Mouse (Mus musculus) ES-E14 (cell line): Measurements from ENCODE around the gene Rnf180. TPM values are rescaled to one million over a fixed set of nuclear protein-coding genes. Genes with fewer than 3 reads are reported as not detected.

Source experiments
- DNase-seq: peaks from one replicate; pipeline ENCODE4 v3.0.0-alpha.2; 2013; ENCODE audit warnings: low read depth, low spot score
- H3K27ac ChIP-seq: 2 replicates; pipeline ENCODE4 v1.5.1; 2012; ENCODE audit warnings: low read depth, mild to moderate bottlenecking, low read length, moderate library complexity, mixed read lengths; ENCODE audit not compliant: poor library complexity, insufficient read depth, severe bottlenecking
- H3K36me3 ChIP-seq: 2 replicates; pipeline ENCODE4 v1.6.1; 2012; ENCODE audit warnings: mild to moderate bottlenecking, low read length, moderate library complexity, mixed read lengths; ENCODE audit not compliant: control insufficient read depth, poor library complexity, insufficient read depth, severe bottlenecking
- H3K4me1 ChIP-seq, 2 experiments: fragments of 150-350 bp in 1 of 2; sonication (generic) in 1 of 2; 2 replicates each; pipeline ENCODE4 v1.6.1; 2012; ENCODE audit warnings: low read length in 2 of 2, mild to moderate bottlenecking in 1 of 2, mixed read lengths in 1 of 2; ENCODE audit not compliant: control insufficient read depth in 2 of 2, insufficient read depth in 2 of 2, poor library complexity in 1 of 2
- H3K4me3 ChIP-seq, 2 experiments: fragments of 150-350 bp in 1 of 2; sonication (generic) in 1 of 2; 2 replicates each; pipeline ENCODE4 v1.5.1; 2012; ENCODE audit warnings: low read length in 2 of 2, low read depth in 1 of 2, mild to moderate bottlenecking in 1 of 2, mixed read lengths in 1 of 2; ENCODE audit not compliant: insufficient read depth in 1 of 2, poor library complexity in 1 of 2, severe bottlenecking in 1 of 2
- H3K9ac ChIP-seq: 2 replicates; pipeline ENCODE4 v1.6.1; 2012; ENCODE audit warnings: low read depth, mild to moderate bottlenecking, low read length, mixed read lengths; ENCODE audit not compliant: poor library complexity, insufficient read depth, severe bottlenecking
- H3K9me3 ChIP-seq: fragments of 150-350 bp; sonication (generic); 2 replicates; pipeline ENCODE4 v1.6.1; 2012; ENCODE audit warnings: low read depth, mild to moderate bottlenecking, low read length; ENCODE audit not compliant: control insufficient read depth, insufficient read depth
- CHD2 ChIP-seq: IDR thresholded peaks from 2 replicates; pipeline ENCODE4 v1.6.1; 2014; ENCODE audit warnings: mild to moderate bottlenecking, low read depth, low read length, inconsistent platforms
- HCFC1 ChIP-seq: IDR thresholded peaks from 2 replicates; pipeline ENCODE4 v1.6.1; 2012; ENCODE audit warnings: low read length, inconsistent platforms, borderline replicate concordance; ENCODE audit not compliant: insufficient read depth
- MAFK ChIP-seq: IDR thresholded peaks from 2 replicates; pipeline ENCODE4 v1.6.1; 2014; ENCODE audit warnings: mild to moderate bottlenecking, low read depth, low read length, inconsistent platforms; ENCODE audit not compliant: insufficient read depth
- ZC3H11A ChIP-seq: IDR thresholded peaks from 2 replicates; pipeline ENCODE4 v1.6.1; 2012; ENCODE audit warnings: low read depth, mild to moderate bottlenecking, inconsistent platforms, low read length, borderline replicate concordance
- ZNF384 ChIP-seq: IDR thresholded peaks from 2 replicates; pipeline ENCODE4 v1.6.1; 2012; ENCODE audit warnings: low read depth, low read length, inconsistent platforms
- in situ Hi-C, 2 experiments: fragments of 600-800 bp; cut with MboI; formaldehyde crosslinking; loops; one replicate each; pipeline ENCODE4 v1.15.1; 2025; ENCODE audit warnings: low sequenced_read_pairs in 2 of 2, inconsistent platforms in 1 of 2; ENCODE audit not compliant: unreplicated experiment in 2 of 2
- total RNA-seq: library from RNA; depleted of rRNA; stranded (reverse); fragments of 300-350 nt; gene quantifications from 2 replicates; pipeline ENCODE4 v1.2.3, GENCODE M21; 2012; rRNA removed

Gene Rnf180
- 0.76 and 0.95 TPM in 2 replicates for total RNA-seq

GRCm38 (mm10) chr13:105294715-105295114 lies at the start of gene Rnf180:
Gene Rnf180 (minus strand): TSS chr13:105294815.
- TF ChIP-seq HCFC1 (no peak), ZC3H11A (no peak), ZNF384 (no peak), CHD2 (no peak), MAFK (no peak)
- in situ Hi-C loops, result no loop called here
- no peak for DNase-seq

GRCm38 (mm10) chr13:105331199-105331968 lies 36.8 kb upstream of the Rnf180 start:
- Histone ChIP-seq H3K4me3 (no peak overlapping the region), H3K27ac (no peak overlapping the region), H3K9me3 (no peaks in the 10 kb centered on the region), H3K9ac (no peak overlapping the region), H3K4me1 (no peaks in the 10 kb centered on the region), H3K36me3 (no peaks in the 10 kb centered on the region)
- TF ChIP-seq MAFK, result no peak
- no peak for TF ChIP-seq HCFC1
- no peak for TF ChIP-seq ZNF384
- no peak for TF ChIP-seq ZC3H11A
- TF ChIP-seq CHD2, result no peak
- DNase-seq, result no peak
- in situ Hi-C loops, result no loop called here

More at GRCm38 (mm10) chr13:105294715-105295114, at the start of gene Rnf180:
- H3K9me3 ChIP-seq, result no peaks in the 10 kb centered on the region
- no peaks in the 10 kb centered on the region for H3K36me3 ChIP-seq
- H3K4me3 ChIP-seq, result peak within 1 kb of the TSS; percentile 83 to 84
- H3K9ac ChIP-seq, result peak within 1 kb of the TSS; percentile 77
- no peaks in the 10 kb centered on the region for H3K4me1 ChIP-seq
- no peak within 1 kb of the TSS for H3K27ac ChIP-seq

DNA sequence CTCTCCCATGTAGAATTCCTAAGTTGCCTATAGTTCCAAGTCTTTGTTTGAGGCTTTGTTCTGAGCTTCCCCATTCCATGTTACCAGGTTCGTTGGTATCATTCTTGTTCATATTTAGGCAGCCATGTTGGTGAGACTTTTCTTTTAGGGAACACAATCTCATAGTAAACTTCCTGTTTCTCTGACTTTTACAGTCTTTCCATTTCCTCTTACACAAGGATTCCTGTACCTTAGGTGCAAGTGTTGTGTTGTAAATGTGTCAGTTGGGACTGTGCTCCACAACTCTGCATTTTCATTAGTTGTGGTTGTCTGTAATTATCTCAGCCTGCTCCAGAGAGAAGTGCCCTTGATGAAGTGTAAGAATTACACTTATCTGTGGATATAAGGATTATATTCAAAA lies 32.3 kb upstream of the Rnf180 start:
- TF ChIP-seq MAFK, result no peak
- no peak for TF ChIP-seq CHD2
- TF ChIP-seq ZC3H11A, result no peak
- TF ChIP-seq ZNF384, result no peak
- no peak for TF ChIP-seq HCFC1
- Histone ChIP-seq H3K4me3 (no peak overlapping the region), H3K9ac (no peak overlapping the region), H3K27ac (no peak overlapping the region), H3K4me1 (no peaks in the 10 kb centered on the region), H3K9me3 (no peaks in the 10 kb centered on the region), H3K36me3 (no peaks in the 10 kb centered on the region)
- no peak for DNase-seq
- in situ Hi-C loops, result no loop called here

- no peak for TF ChIP-seq CHD2
- no peak for TF ChIP-seq ZC3H11A
- TF ChIP-seq ZNF384, result no peak
- TF ChIP-seq HCFC1, result no peak
- TF ChIP-seq MAFK, result no peak
- Histone ChIP-seq H3K27ac (no peak overlapping the region), H3K9ac (no peak overlapping the region), H3K36me3 (no peaks in the 10 kb centered on the region), H3K9me3 (no peaks in the 10 kb centered on the region), H3K4me3 (no peak overlapping the region), H3K4me1 (no peaks in the 10 kb centered on the region)
- DNase-seq, result no peak
- in situ Hi-C loops, result no loop called here
Measured at GRCm38 (mm10) chr13:105316926-105317325, 22.3 kb upstream of the Rnf180 start.

- H3K4me3 ChIP-seq, result no peak overlapping the region
- TF ChIP-seq HCFC1 (no peak), ZC3H11A (no peak), CHD2 (no peak), ZNF384 (no peak), MAFK (no peak)
- no peaks in the 10 kb centered on the region for H3K36me3 ChIP-seq
- no peaks in the 10 kb centered on the region for H3K4me1 ChIP-seq
- in situ Hi-C loops, result no loop called here
- no peak for DNase-seq
- no peaks in the 10 kb centered on the region for H3K9me3 ChIP-seq
- H3K9ac ChIP-seq, result no peak overlapping the region
- H3K27ac ChIP-seq, result no peak overlapping the region
Measured at GRCm38 (mm10) chr13:105316009-105316408, 21.4 kb upstream of the Rnf180 start.
